Mouse (Mus musculus): ENCODE measurements around the gene Lyl1.
A peak's percentile ranks its signal among the peaks of the same experiment; 100 is the strongest.

The Lyl1 gene

DNA sequence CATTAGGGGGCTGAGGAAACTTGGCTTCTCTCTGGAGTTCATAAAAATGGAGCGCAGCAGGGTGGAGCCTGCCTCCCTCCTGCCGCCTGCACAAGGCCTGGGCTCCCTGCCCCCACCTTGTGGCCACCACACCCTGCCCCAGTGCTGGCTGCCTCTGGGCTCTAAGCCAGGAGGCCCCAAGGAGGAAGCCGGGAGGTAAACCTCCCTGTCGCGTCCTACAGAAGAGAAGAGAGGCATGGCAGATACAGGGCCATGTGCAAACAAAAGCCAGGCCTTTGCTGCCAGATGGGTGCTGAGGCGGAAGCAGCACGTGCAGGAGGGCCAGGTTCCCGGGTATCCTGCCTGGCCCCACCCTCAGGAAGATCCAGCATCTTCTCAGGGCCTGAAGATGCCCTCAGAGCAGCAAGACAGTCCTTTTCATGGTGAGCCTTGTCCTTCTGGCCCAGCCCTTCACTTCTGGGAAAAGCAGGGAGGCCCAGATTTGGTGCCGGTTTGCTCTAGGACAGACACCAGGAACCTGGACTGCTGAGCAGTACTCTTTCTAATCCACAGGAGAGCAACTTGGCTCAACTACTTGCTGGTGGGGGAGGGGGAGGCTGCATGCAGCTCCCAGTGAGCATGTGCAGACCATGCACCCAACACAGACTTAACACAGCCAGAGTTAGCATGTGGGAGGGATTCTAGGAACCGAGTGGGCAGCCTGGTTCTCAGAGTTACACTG, 21.8 kb downstream of the Lyl1 start, which contains the start of gene G430095P16Rik:
Gene G430095P16Rik, plus strand, starts transcription at position 158 of the 721 bp plus-strand sequence.
- peak; percentile 84 for DNase-seq (ENCODE audit: low read depth, low spot score)

DNA sequence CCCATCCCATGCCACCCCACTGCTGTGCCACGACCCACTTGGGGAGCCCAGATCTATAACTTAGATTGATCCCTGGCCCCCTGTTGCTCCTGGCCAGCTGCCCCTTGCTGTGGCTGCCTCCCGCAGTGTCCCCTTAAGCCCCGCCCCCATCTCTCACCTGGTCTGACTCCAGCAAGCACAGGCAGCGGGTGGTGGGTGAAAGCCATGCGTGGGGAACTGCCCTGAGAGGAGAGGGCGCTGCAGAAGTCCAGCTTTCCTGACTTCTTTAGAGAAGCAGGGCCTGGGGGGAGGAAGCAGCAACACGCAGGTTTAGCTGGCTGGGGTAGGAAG, 22.3 kb downstream of the Lyl1 start:
- no peak for DNase-seq (ENCODE audit: low read depth, low spot score)

DNA sequence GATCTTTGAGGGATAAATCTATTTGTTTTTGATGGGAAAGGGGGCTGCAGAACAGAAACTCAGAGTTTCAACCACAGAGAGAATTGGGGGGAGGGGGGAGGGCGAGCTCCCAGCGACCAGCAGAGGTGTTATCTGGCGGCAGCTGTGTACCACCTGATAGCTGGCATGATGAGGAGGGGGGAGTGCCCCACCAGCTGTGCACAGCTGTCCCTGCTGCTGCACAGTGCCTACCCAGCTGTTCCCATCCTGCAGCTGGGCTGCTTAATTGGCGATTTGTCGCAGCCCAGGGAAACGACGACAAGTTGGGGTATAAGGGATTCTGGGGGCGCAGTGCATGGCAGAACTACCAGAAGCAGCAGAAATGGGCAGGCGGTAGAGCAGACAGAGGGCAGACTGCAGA, 23.4 kb downstream of the Lyl1 start:
- DNase-seq (ENCODE audit: low read depth, low spot score), result no peak

DNA sequence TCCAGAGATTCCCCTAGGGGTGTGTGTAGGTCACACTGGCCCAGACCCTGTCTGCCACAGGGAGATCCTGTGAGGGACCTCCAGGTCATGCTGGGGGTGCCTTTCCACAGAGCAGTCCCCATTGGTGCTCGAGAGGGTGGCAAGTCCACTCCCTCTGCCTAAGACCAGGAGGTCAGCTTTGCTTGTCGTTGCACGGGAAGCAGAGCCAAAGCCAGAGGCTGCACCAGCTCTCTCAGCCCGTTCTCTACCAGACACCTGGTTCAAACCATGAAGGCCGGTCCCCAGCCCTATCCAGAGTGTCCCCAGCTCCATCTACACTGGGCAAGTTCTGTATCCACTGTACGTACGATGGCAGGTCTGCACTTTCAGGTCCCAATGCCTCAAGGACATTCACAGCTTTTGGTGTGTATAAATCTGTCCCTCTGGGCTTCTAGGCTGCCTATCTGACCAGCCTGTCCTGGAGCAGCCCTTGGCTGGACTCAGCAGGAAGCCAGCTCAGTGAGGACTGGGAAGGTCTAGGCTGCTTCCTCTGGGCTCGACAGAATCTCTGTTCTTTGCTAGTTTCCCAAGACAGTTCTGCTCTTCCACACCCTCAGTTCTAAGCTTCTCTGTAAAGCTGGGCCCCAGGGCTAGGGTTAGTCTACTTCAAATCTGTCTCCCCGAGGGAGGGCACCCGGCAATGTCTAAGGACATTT, 24.1 kb downstream of the Lyl1 start:
- DNase-seq (ENCODE audit: low read depth, low spot score), result no peak

DNA sequence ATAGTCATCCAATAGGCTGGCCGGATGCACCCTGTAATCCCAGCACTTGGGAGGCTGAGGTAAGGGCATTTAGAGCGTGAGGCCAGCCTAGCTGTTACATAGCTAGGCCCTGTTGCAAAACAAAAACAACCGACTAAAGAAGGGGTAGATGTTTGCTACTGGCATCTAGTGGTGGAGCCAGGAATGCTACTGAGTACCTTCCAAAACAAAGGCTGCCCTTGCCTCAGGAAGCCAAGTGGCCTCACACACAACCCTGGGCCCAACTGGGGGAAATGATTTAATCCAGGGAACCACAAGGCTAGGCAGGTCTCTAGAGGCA, 24.6 kb downstream of the Lyl1 start:
- DNase-seq (ENCODE audit: low read depth, low spot score), result peak; percentile 71

DNA sequence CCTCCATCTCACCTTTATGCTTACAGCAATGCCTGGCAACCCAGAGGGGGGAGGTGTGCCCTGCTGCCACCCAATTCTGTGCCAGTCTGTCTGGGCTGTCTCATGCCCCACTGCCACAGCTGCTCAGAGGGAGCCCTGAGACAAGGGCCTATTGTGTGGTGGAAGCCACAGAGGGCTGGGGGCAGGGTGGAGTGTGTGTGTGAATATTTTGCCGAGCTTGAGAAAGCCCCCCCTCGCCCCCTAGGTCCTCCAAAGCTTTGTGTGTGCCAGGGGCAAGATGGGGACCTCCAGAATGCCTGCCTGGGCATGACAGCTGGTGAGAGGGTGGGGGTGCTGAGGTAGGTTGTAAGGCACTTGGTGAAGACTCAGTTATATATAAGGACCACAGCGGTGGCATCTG, 27.2 kb downstream of the Lyl1 start:
- DNase-seq (ENCODE audit: low read depth, low spot score), result no peak

DNA sequence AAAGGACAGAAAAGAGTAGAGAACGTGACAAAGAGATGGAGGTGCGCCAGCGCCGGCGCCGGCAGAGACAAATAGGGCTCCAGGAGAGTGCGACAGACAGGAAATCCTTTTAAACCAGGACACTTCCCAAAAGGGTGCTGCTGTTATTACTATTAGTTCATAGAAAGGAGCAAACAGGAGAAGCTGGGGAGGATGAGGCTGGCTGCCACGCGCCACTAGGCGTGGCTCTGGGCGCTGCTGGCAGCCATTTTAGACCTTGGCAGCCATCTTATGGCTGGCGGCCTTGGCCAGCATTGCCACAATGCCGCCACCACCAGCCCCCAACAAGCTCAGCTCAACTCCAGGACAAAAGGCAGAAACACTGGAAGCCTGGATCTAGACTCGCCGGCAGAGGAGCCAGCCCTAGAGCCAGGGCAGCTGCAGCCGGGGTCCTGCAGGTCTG, 28.7 kb downstream of the Lyl1 start:
- peak; percentile 68 for DNase-seq (ENCODE audit: low read depth, low spot score)

DNA sequence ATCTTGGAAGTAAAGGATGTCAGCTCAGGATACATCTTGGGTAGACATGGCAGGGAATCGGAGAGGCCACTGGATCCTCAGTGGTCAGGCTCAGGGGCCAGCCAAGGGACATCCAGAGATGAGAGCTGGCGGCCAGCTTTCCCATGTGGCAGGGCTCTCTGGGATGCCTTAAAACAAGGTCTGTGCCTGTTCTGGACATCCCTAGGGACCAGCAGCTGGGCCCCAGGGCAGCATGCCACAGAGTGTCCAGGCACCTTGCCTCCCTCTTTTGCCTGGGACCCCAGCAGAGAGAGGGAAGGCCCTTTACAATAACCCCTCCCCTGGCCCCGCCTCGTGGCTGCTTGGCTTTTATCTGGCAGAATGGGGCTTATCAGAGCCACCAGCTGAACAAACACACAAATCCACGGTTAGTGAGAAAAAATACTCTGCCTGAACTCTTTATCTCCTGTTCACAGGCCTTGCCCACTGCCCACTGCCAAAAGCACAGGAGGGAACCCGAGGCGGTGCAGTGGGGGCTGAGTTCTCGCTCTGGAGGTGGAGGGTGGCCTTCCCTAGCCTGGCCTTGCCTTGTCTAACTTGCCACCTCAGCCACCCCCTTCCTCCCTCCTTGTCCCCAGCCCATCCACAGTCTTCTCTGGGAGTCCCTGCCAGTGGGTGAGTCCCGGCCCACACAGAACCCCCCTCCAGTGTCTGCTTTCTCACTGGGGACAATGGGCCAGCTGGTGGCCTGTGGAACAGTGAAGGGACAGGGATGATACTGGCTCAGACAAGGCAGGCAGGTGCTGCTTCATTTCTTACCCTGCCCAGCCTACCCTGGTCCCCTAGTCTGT, 29.5 kb downstream of the Lyl1 start:
- peak; percentile 80 for DNase-seq (ENCODE audit: low read depth, low spot score)

DNA sequence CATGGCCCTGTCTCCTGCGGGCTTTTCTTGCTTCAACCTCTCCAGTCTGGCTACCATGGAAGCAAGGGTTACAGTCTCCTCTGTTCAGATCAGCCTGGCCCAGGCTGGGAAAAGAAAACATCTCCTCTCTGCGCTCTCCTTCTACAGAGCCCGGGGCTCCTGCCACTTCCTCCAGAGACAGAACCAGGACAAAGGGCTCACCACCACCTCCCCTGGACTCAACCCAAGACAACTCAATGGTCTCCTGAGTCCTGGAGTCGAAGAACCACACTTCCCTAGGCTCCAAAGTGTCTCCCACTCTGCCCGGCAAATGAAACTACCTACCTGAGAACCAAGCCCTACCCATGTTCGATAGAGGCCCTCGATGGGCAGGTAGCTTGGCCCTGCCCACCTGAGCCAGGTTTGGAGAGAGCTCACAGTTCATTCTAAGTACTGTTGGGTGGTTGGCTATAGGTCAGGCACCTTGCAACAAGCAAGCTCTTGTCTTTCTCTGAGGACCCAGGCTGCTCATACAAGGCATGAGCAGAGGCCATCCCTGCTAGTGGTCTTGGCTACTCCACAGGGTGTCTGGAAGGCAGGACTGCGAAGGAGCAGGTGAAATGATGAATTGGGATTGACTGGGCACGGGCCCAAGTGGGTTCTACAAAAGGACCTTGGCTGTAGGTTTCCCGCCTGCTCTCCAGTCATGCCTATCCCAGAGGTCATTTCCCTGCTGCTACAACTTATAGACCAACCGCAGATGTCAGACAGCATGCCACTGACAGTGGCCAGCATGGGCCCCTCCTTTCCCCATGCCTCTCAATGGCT, 30.3 kb downstream of the Lyl1 start:
- no peak for DNase-seq (ENCODE audit: low read depth, low spot score)

DNA sequence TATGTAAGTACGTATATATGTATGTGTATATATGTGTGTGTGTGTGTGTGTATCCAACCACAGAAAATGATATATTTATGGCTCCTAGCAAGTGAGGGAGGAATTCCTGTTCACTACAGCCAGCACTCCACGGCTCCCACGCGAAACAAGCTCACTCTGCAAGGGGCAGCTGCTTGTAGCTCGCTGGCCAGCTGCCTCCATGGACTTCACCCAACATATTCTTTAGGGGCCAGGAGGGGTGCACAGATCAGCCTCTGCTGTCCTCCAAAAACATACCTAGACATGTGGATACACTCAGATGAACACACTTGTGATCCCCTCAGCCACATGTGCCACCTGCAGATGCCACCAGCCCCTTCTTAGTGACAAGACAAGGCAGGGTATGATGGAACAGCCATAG, 31.3 kb downstream of the Lyl1 start:
- DNase-seq (ENCODE audit: low read depth, low spot score), result no peak

DNA sequence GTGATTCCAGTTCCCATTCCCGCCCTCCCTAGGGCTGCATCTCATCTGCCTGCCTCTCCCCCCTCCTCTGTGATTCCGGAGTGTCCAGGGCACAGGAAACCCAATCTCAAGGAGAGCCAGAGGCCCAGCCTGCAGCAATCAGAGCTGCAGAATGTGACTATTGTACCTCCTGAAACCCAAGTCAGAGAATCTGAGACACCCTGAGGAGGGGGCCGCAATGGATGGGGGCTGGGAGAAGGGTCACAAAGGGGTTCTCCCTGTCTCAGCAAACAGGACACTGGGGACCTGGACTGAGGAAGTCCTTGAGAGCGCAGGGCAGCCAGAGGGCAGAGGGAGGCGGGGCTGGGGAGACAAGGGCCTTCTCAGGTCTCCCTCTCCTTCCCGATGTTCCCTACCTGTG, 31.7 kb downstream of the Lyl1 start:
- no peak for DNase-seq (ENCODE audit: low read depth, low spot score)

DNA sequence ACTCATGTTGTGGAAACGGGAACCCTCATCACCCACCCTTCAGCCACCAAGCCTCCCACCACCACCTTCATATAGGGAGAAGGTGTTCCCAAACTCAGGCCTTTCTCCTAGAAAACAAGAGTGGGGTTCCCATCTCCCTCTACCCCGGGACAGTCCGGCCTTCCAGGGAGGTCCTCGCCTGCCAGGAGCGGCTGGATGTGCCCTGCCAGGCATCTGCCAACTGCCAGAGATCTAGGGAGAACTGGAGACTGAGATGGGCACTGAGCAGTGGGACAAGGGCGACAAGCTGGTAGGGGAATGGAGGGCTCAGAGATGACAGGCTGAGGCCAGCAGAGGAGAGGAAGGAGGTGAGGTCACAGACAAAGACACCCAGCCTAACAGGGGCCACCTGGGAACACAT, 32.7 kb downstream of the Lyl1 start:
- no peak for DNase-seq (ENCODE audit: low read depth, low spot score)

DNA sequence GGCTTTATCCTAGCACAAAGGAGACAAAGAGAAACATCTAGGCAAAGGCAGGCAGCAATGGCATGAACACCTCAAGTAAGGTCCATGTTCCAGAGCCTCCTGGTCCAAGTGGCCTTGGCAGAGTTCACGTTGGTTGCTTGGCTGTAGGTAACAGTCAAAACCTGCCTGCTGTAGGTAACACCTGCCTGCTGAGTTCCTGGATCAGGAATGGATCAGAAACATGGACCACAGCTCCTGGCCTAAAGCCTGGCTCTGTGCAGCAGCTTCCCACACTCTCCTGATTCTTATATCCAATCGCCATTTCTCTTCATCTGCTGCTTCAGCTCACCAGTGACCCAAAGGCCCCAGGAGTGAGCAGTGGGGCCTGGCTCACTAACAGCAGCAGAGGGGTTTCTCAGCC, 33.4 kb downstream of the Lyl1 start:
- DNase-seq (ENCODE audit: low read depth, low spot score), result no peak

DNA sequence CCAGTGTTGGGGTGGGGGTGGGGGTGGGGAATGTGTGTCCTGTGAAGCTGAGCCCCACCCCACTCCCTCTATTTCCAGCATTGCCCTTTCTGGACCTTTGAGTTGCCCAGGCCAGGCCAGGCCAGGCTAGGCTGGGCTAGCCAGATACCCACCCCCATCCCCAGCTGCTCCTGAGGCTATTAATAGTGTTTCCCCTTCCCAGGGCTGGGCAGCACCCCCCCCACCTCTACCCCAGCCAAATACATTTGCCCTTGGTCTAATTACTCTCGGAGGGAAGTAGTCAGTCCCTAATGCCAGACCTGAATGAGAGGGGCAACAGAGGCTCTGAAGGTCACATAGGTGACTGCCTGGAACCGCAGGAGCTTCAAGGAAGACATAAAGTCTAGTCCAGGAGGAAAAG, 34.3 kb downstream of the Lyl1 start:
- DNase-seq (ENCODE audit: low read depth, low spot score), result peak; percentile 90

DNA sequence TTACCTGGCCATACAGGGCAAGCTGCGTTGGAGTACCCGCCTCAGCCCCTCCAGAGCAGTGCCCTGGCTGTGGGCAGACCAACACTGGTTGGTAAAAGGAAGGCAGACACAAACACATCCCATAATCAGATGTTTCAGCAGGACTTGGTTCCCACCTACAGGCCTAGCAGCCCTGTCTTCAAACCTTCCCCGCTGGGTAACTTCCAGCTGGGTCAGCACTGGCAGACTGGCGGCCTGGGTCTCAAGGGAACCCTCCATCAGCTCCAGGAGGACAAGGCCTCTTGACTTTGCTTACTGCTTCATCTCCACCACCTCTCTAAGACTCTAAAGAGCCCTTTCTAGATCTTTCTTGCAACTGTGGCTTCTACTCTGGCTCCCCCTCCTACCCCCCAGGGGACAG, 35.3 kb downstream of the Lyl1 start:
- DNase-seq (ENCODE audit: low read depth, low spot score), result no peak

DNA sequence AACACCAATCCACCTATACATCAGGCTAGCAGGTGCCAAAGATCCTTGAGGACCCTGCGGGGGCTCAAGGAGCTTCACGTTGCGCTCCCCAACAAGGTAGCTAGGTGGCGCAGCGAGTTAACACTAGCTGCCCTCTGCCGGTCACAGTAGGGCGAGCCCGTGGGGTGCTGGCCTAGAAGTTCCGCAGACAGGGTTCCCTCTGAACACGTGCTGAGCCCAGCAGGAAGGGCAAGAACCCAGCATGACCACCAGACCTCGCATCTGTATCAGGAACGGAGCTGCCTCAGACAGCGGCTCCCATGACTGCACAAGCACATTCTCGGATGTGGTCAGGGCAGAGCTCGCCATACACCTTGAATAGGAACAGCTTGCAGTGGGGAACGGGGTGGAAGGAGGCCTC, 36.4 kb downstream of the Lyl1 start:
- peak; percentile 83 for DNase-seq (ENCODE audit: low read depth, low spot score)

DNA sequence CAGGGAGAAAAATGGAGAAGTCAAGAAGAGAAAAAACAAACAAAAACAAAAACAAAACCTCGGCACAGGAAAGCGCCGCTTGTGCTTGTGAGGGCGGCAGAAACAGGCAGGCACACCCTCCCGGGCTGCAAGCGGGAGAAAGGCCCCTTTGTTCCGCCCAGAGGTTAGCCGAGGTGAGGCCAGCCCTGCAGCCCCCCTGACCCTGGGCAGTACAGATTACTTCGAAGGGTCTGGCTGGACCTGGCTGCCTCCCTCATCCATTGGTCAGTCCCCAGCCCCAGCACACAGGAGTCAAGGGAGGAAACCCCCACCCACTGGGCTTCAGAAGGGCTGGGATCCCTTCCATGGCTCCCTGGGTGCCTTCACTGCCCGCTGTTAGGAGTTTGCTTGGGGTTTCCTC, 37.0 kb downstream of the Lyl1 start:
- no peak for DNase-seq (ENCODE audit: low read depth, low spot score)

DNA sequence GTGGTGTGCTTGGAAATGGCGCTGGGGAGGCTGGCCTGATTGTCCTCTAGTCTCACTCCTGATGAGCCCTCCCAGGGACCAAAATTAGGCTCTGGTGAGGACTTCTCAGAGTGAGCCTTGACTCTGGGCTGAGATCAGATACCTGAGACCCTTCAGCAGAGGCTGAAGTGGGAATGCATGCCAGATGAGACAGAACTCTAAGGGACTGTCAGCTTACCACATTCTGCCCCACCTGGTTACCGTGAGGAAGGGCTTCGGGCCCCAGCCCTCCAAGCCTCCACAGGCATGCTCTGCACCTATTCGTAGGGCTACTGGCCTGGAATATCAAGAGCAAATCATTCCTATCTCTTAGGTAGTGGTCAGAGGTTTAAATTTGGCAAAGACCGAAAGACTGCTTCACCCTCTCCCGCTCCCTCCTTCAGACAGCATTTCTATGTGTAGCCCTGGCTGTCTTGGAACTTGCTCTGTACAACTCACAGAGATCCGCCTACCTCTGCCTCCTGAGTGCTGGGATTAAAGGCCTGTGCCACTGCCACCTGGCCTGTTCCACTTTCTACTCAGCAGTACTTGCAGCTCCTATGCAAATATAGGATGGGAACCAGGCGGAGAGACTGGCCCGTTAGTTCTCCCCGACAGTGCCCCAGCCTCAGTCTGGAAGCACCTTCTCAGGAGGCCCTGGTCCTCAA, 37.6 kb downstream of the Lyl1 start:
- DNase-seq (ENCODE audit: low read depth, low spot score), result no peak

DNA sequence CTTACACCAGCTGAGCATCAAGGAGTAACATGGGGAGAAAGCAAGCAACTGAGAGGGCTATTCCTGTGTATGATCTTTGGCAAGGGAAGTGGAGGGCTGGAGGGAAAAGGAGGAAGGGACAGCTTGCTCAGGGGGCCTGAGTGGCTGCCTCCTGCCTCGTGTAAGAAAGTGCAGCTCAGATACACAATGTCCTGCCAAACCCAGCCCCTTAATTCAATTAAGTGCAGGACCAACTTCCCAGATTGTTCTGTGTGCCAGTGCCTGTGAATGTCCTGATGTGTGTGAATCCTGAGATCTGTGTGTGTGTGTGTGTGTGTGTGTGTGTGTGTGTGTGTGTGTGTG, 38.1 kb downstream of the Lyl1 start:
- no peak for DNase-seq (ENCODE audit: low read depth, low spot score)

DNA sequence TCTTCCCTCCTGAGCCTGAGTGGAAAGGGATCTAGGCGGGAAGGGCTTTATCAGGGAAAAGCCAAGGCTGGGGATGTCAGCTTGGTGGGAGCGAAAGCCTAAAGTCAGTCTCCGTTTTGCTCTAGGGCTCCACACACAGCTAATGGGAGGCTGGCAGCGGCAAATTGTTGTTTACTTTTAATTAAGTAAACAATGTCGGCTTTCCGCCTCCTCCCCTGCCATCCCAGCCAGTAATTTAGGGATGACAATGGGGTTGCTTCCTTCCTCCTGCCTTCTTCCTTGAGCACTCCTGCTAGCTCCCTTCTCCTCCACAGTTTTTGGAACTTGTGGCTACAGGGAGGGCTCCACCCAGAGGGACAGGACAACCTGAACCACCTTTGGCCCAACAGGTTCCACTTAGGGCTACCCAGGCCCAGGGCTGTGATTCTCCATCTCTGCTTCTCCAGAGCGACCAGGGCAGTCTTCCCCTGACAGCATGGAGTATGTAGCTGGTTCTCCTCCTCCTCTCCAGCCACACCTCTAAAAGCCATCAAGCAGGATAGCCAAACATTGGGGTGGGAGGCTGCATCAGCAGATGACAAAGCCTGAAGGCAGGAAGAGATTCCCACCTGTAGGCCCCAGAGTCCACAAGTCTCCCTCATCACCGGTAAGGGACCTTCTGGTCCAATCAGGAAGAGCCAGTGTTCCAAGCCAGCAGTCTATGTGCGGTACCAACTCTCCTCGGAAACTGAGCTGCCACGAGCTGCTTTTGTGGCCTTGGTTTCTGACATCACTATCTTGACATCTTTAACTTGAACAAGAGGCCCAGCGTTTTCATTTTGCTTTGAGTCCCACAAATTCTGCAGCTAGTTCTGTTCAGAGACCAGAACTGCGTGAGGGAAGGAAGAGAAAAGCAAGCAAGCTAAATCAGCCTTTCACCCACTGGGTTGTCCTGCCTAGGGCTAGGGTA, 39.9 kb downstream of the Lyl1 start:
- DNase-seq (ENCODE audit: low read depth, low spot score), result no peak

Measured in skeletal muscle tissue, adult 2 months (tissue).